Mouse (Mus musculus): ENCODE results near the gene Scrn3. TPM values are rescaled to one million over a fixed set of nuclear protein-coding genes. Genes with fewer than 3 reads are reported as not detected.

Gene Scrn3
- polyA plus RNA-seq, 1 experiment from 2014 or later, result 10.6 TPM

DNA sequence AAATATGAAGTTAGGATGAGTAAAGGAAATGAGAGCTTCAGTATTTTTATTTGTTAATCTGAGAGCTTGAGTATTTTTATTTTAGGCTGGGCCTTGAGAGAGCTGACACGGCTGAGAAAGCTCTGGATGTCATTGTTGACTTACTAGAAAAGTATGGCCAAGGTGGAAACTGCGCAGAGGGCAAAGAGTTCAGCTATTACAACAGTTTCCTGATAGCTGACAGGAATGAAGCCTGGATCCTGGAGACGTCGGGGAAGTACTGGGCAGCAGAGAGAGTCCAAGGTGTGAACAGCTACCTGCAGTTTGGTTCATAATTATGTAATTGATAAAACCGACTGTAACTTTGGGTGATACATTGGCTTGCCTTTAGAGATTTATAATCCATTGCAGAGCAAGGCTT lies 6.8 kb downstream of the Scrn3 start:
- Histone ChIP-seq H3K9ac (replicated peaks; ENCODE audit: low read depth, low read length) (no peak overlapping the region), H3K4me2 (replicated peaks; ENCODE audit: low read depth, low read length) (no peak overlapping the region), H3K36me3 (ENCODE audit: control insufficient read depth, insufficient read depth, low read length) (no peaks in the 10 kb centered on the region; the same call in 1 of the 2 replicates), H3K27ac (ENCODE audit: low read length) (no peak overlapping the region), H3K4me3 (ENCODE audit: low read depth, low read length) (no peak overlapping the region), H3K27me3 (ENCODE audit: control insufficient read depth, insufficient read depth, low read length) (no peaks in the 10 kb centered on the region), H3K4me1 (ENCODE audit: control insufficient read depth, insufficient read depth, low read length) (no peaks in the 10 kb centered on the region), H3K9me3 (ENCODE audit: control insufficient read depth, low read depth, low read length) (no peaks in the 10 kb centered on the region)
- 78% methylated on average over 5 of the region's 5 CpGs for WGBS
- no peak for ATAC-seq (ENCODE audit: insufficient number of reproducible peaks, insufficient read depth, low FRiP score, low read depth)

DNA sequence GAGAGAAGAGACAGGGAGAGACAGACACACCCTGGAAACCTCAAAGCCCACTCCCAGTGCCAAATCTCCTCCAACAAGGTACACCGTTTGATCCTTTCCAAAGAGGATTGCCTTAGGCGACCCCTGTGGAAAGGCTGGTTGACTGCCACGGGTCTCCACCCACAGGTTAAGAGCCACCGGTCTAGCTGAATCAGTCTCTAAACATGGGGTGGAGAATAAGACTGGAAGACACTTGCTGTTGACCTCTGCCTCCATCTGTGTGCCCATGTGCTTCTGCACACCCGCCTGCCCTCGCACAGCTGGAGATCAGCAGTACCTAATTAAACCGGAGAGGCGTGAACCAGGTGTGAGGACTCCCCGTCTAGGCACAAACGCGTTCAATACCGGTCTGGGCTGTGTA lies 10.6 kb downstream of the Scrn3 start:
- H3K9ac ChIP-seq (replicated peaks; ENCODE audit: low read depth, low read length), result no peak overlapping the region
- H3K4me3 ChIP-seq (ENCODE audit: low read depth, low read length), result no peak overlapping the region
- 63% methylated on average over 12 of the region's 12 CpGs for WGBS
- no peak for ATAC-seq (ENCODE audit: insufficient number of reproducible peaks, insufficient read depth, low FRiP score, low read depth)
- no peaks in the 10 kb centered on the region for H3K9me3 ChIP-seq (ENCODE audit: control insufficient read depth, low read depth, low read length)
- H3K4me1 ChIP-seq (ENCODE audit: control insufficient read depth, insufficient read depth, low read length), result no peaks in the 10 kb centered on the region
- H3K4me2 ChIP-seq (replicated peaks; ENCODE audit: low read depth, low read length), result no peak overlapping the region
- no peaks in the 10 kb centered on the region; the same call in 1 of the 2 replicates for H3K36me3 ChIP-seq (ENCODE audit: control insufficient read depth, insufficient read depth, low read length)
- H3K27ac ChIP-seq (ENCODE audit: low read length), result no peak overlapping the region
- H3K27me3 ChIP-seq (ENCODE audit: control insufficient read depth, insufficient read depth, low read length), result no peaks in the 10 kb centered on the region

DNA sequence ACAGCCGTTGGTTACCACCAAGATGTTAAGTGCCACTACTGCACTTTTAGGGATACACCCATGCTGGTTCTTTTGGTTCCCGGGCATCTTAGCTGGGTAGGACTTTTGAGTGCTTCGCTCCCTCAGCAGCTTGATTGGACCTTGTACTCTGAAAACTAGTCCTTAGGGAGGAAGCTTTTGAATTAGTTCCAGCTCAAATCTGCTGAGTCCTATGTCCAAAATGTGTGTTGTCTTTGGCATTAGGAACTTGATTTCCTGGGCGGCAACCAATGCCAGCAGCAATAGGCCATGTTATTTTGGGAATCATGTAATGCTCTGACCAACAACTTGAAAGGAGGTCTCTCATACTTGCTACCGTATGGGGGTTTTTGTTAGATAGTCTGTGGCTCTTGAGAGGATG lies 13.5 kb downstream of the Scrn3 start:
- Histone ChIP-seq H3K36me3 (ENCODE audit: control insufficient read depth, insufficient read depth, low read length) (no peaks in the 10 kb centered on the region), H3K4me2 (replicated peaks; ENCODE audit: low read depth, low read length) (no peak overlapping the region), H3K9ac (replicated peaks; ENCODE audit: low read depth, low read length) (no peak overlapping the region), H3K27me3 (ENCODE audit: control insufficient read depth, insufficient read depth, low read length) (no peaks in the 10 kb centered on the region), H3K4me3 (ENCODE audit: low read depth, low read length) (no peak overlapping the region), H3K4me1 (ENCODE audit: control insufficient read depth, insufficient read depth, low read length) (no peaks in the 10 kb centered on the region), H3K9me3 (ENCODE audit: control insufficient read depth, low read depth, low read length) (no peaks in the 10 kb centered on the region), H3K27ac (ENCODE audit: low read length) (no peak overlapping the region)
- WGBS, result 93% methylated on average over 5 of the region's 5 CpGs
- no peak for ATAC-seq (ENCODE audit: insufficient number of reproducible peaks, insufficient read depth, low FRiP score, low read depth)

DNA sequence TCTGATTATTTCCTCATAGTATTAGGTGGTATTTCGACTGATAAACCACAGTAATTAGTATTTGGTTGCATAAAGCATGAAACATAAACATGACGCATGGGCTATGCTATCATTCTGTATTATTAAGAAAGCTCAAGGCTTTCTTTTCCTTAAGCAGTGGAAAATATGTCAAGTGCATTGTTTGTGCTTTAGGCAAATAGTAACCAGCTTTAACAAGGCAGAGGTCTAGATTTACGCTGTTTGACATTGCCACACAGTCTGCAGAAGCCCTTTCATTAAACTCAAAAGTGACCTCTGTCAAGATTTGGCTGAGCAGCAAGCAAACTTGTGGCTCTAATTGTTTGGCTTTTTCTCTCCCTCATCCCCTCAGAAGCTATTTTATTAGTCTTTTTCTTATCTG lies 23.5 kb downstream of the Scrn3 start:
- H3K9me3 ChIP-seq (ENCODE audit: control insufficient read depth, low read depth, low read length), result no peaks in the 10 kb centered on the region
- no peaks in the 10 kb centered on the region for H3K27me3 ChIP-seq (ENCODE audit: control insufficient read depth, insufficient read depth, low read length)
- 81% methylated on average over 3 of the region's 3 CpGs for WGBS
- no peaks in the 10 kb centered on the region for H3K4me1 ChIP-seq (ENCODE audit: control insufficient read depth, insufficient read depth, low read length)
- H3K4me2 ChIP-seq (replicated peaks; ENCODE audit: low read depth, low read length), result no peak overlapping the region
- H3K27ac ChIP-seq (ENCODE audit: low read length), result no peak overlapping the region
- H3K9ac ChIP-seq (replicated peaks; ENCODE audit: low read depth, low read length), result no peak overlapping the region
- no peaks in the 10 kb centered on the region for H3K36me3 ChIP-seq (ENCODE audit: control insufficient read depth, insufficient read depth, low read length)
- no peak for ATAC-seq (ENCODE audit: insufficient number of reproducible peaks, insufficient read depth, low FRiP score, low read depth)
- H3K4me3 ChIP-seq (ENCODE audit: low read depth, low read length), result no peak overlapping the region

GRCm38 (mm10) chr2:73338415-73338814 lies 26.0 kb downstream of the Scrn3 start:
- H3K27me3 ChIP-seq (ENCODE audit: control insufficient read depth, insufficient read depth, low read length), result no peaks in the 10 kb centered on the region
- ATAC-seq (ENCODE audit: insufficient number of reproducible peaks, insufficient read depth, low FRiP score, low read depth), result no peak
- H3K9me3 ChIP-seq (ENCODE audit: control insufficient read depth, low read depth, low read length), result no peaks in the 10 kb centered on the region
- H3K27ac ChIP-seq (ENCODE audit: low read length), result no peak overlapping the region
- no peak overlapping the region for H3K4me2 ChIP-seq (replicated peaks; ENCODE audit: low read depth, low read length)
- no peak overlapping the region for H3K9ac ChIP-seq (replicated peaks; ENCODE audit: low read depth, low read length)
- H3K4me1 ChIP-seq (ENCODE audit: control insufficient read depth, insufficient read depth, low read length), result no peaks in the 10 kb centered on the region
- no peak overlapping the region for H3K4me3 ChIP-seq (ENCODE audit: low read depth, low read length)
- WGBS, result 76% methylated on average over 8 of the region's 8 CpGs
- H3K36me3 ChIP-seq (ENCODE audit: control insufficient read depth, insufficient read depth, low read length), result no peaks in the 10 kb centered on the region

DNA sequence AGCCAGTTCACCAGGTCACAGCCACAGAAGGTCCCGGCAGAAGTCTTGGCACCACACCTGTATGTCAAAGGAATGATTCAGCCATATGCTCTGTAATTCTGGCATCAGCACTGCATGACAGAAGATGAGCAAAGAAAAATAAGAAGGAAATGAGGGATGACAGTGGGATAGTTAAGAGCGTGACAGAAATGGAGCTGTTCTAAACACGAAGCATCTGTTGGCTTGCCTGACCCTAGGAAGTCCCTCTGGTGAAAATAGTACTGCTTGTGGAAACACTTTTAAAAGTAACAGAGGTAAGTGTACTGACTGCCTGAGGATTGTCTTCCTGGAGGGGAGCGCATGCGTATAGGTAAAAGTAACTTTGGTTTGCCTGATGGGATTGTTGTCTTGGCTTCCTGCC lies 31.3 kb downstream of the Scrn3 start:
- no peaks in the 10 kb centered on the region for H3K9me3 ChIP-seq (ENCODE audit: control insufficient read depth, low read depth, low read length)
- no peak overlapping the region for H3K4me2 ChIP-seq (replicated peaks; ENCODE audit: low read depth, low read length)
- H3K36me3 ChIP-seq (ENCODE audit: control insufficient read depth, insufficient read depth, low read length), result no peaks in the 10 kb centered on the region
- H3K27me3 ChIP-seq (ENCODE audit: control insufficient read depth, insufficient read depth, low read length), result no peaks in the 10 kb centered on the region
- no peak overlapping the region for H3K4me3 ChIP-seq (ENCODE audit: low read depth, low read length)
- H3K9ac ChIP-seq (replicated peaks; ENCODE audit: low read depth, low read length), result no peak overlapping the region
- ATAC-seq (ENCODE audit: insufficient number of reproducible peaks, insufficient read depth, low FRiP score, low read depth), result no peak
- no peak overlapping the region for H3K27ac ChIP-seq (ENCODE audit: low read length)
- H3K4me1 ChIP-seq (ENCODE audit: control insufficient read depth, insufficient read depth, low read length), result no peaks in the 10 kb centered on the region
- WGBS, result 88% methylated on average over 5 of the region's 5 CpGs

GRCm38 (mm10) chr2:73345204-73345603 lies 32.8 kb downstream of the Scrn3 start:
- no peaks in the 10 kb centered on the region for H3K4me1 ChIP-seq (ENCODE audit: control insufficient read depth, insufficient read depth, low read length)
- 83% methylated on average over 4 of the region's 4 CpGs for WGBS
- H3K4me2 ChIP-seq (replicated peaks; ENCODE audit: low read depth, low read length), result no peak overlapping the region
- H3K36me3 ChIP-seq (ENCODE audit: control insufficient read depth, insufficient read depth, low read length), result no peaks in the 10 kb centered on the region
- no peak overlapping the region for H3K4me3 ChIP-seq (ENCODE audit: low read depth, low read length)
- H3K27ac ChIP-seq (ENCODE audit: low read length), result no peak overlapping the region
- H3K9ac ChIP-seq (replicated peaks; ENCODE audit: low read depth, low read length), result no peak overlapping the region
- no peaks in the 10 kb centered on the region for H3K27me3 ChIP-seq (ENCODE audit: control insufficient read depth, insufficient read depth, low read length)
- no peaks in the 10 kb centered on the region for H3K9me3 ChIP-seq (ENCODE audit: control insufficient read depth, low read depth, low read length)
- no peak for ATAC-seq (ENCODE audit: insufficient number of reproducible peaks, insufficient read depth, low FRiP score, low read depth)

- no peaks in the 10 kb centered on the region for H3K36me3 ChIP-seq (ENCODE audit: control insufficient read depth, insufficient read depth, low read length)
- H3K27me3 ChIP-seq (ENCODE audit: control insufficient read depth, insufficient read depth, low read length), result no peaks in the 10 kb centered on the region
- H3K4me3 ChIP-seq (ENCODE audit: low read depth, low read length), result no peak overlapping the region
- H3K9ac ChIP-seq (replicated peaks; ENCODE audit: low read depth, low read length), result no peak overlapping the region
- H3K4me2 ChIP-seq (replicated peaks; ENCODE audit: low read depth, low read length), result no peak overlapping the region
- WGBS, result 63% methylated on average over 13 of the region's 13 CpGs
- ATAC-seq (ENCODE audit: insufficient number of reproducible peaks, insufficient read depth, low FRiP score, low read depth), result no peak
- 0 out of 2 replicates have a peak, but pooled peaks cover 2% of the 10 kb centered on the region for H3K4me1 ChIP-seq (ENCODE audit: control insufficient read depth, insufficient read depth, low read length)
- H3K27ac ChIP-seq (ENCODE audit: low read length), result no peak overlapping the region
- H3K9me3 ChIP-seq (ENCODE audit: control insufficient read depth, low read depth, low read length), result no peaks in the 10 kb centered on the region
Measured at GRCm38 (mm10) chr2:73346345-73347086, 34.1 kb downstream of the Scrn3 start.

GRCm38 (mm10) chr2:73347136-73347535 lies 34.7 kb downstream of the Scrn3 start:
- 62% methylated on average over 6 of the region's 6 CpGs for WGBS
- Histone ChIP-seq H3K27me3 (ENCODE audit: control insufficient read depth, insufficient read depth, low read length) (no peaks in the 10 kb centered on the region), H3K4me1 (ENCODE audit: control insufficient read depth, insufficient read depth, low read length) (0 out of 2 replicates have a peak, but pooled peaks cover 3% of the 10 kb centered on the region), H3K4me3 (ENCODE audit: low read depth, low read length) (no peak overlapping the region), H3K36me3 (ENCODE audit: control insufficient read depth, insufficient read depth, low read length) (no peaks in the 10 kb centered on the region), H3K4me2 (replicated peaks; ENCODE audit: low read depth, low read length) (no peak overlapping the region), H3K27ac (ENCODE audit: low read length) (no peak overlapping the region), H3K9ac (replicated peaks; ENCODE audit: low read depth, low read length) (no peak overlapping the region), H3K9me3 (ENCODE audit: control insufficient read depth, low read depth, low read length) (no peaks in the 10 kb centered on the region)
- ATAC-seq (ENCODE audit: insufficient number of reproducible peaks, insufficient read depth, low FRiP score, low read depth), result no peak
